Mouse (Mus musculus): Measurements from ENCODE around the gene Macf1. TPM values are rescaled to one million over a fixed set of nuclear protein-coding genes. Genes with fewer than 3 reads are reported as not detected.
A peak's percentile ranks its signal among the peaks of the same experiment; 100 is the strongest.

The Macf1 gene
- polyA plus RNA-seq, 1 experiment = 88.5 TPM

DNA sequence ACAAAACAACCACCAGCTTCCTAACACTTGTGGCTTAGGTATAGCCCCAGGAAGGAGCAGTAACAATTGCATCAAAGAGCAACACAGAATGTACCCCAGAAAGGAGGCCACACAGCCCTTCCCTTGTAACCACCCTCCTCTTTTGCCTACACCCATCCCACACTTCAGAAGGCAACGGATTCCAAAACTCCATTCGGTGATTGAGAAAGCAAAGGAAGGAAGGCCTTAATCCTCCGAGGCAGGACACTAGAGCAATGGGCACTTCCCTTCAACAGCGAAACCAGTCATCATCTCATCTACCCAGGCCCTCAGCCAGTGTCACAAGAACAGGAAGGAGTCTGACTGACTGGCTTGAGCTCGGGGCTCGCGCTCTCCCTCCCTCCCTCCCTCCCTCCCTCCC lies 112.3 kb downstream of the Macf1 start:
- no peaks in the 10 kb centered on the region for H3K36me3 ChIP-seq (ENCODE audit: control insufficient read depth, insufficient read depth)
- H3K4me3 ChIP-seq = peak overlapping the region; percentile 37
- no peak overlapping the region for H3ac ChIP-seq (ENCODE audit: control insufficient read depth, insufficient read length)
- peak overlapping the region; percentile 86 for H3K4me2 ChIP-seq (ENCODE audit: low read depth)
- no peaks in the 10 kb centered on the region for H3K27me3 ChIP-seq (ENCODE audit: control insufficient read depth, insufficient read depth, insufficient read length)
- TF ChIP-seq POLR2AphosphoS2 (IDR thresholded peaks at IDR 0.05; ENCODE audit: insufficient read length, low read depth) = peak; percentile 62
- TF ChIP-seq POLR2A (IDR thresholded peaks at IDR 0.05; ENCODE audit: insufficient read length, low read depth) = peak; percentile 61
- no peak for TF ChIP-seq MYOG (IDR thresholded peaks at IDR 0.05; ENCODE audit: control insufficient read depth in 1 of 3, insufficient read depth in 1 of 3, insufficient read length in 2 of 3, low read depth in 2 of 3)
- TF ChIP-seq SRF (IDR thresholded peaks at IDR 0.05; ENCODE audit: control insufficient read depth, insufficient read length, low read depth) = no peak
- peaks cover 81% of the 10 kb centered on the region for H3K79me2 ChIP-seq (ENCODE audit: control insufficient read depth, insufficient read depth)

DNA sequence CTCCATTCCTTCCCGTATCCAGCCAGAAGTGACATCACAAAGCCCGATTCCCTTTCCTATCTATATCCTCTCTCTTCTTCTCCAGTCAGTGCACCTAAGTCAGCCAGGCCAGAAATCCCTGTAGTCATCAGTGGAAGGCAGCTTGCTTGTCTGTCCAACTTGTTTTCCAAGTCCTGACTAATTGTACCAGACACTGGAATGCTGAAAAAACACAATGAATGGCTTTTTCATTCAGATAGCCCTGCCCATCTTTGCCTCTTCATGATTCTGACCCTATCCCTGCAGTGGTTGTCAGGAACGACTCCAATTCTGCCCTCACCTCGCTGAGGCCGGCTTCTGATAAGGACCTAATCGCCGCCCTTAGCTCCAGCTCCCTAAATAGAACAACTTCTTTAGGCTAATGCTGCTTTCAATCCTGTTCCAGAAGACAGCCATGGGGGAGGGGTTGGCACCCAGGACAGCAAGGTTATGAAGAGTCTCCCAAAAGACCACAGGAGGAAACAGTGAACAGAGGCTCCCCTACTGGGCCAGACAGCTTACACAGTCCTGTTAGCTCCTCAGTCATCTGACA lies 118.8 kb downstream of the Macf1 start:
- H3K4me2 ChIP-seq (ENCODE audit: low read depth) = peak overlapping the region; percentile 50
- H3K4me3 ChIP-seq = no peak overlapping the region
- no peaks in the 10 kb centered on the region for H3K27me3 ChIP-seq (ENCODE audit: control insufficient read depth, insufficient read depth, insufficient read length)
- no peak overlapping the region for H3ac ChIP-seq (ENCODE audit: control insufficient read depth, insufficient read length)
- H3K36me3 ChIP-seq (ENCODE audit: control insufficient read depth, insufficient read depth) = no peaks in the 10 kb centered on the region
- H3K79me2 ChIP-seq (ENCODE audit: control insufficient read depth, insufficient read depth) = peaks cover 83% of the 10 kb centered on the region
- no peak for TF ChIP-seq TCF12 (IDR thresholded peaks at IDR 0.05; ENCODE audit: insufficient read depth, poor library complexity, severe bottlenecking)
- TF ChIP-seq USF1 (IDR thresholded peaks at IDR 0.05; ENCODE audit: low read depth) = no peak
- no peak for TF ChIP-seq TCF3 (IDR thresholded peaks at IDR 0.05; ENCODE audit: insufficient read length, low read depth)
- no peak for TF ChIP-seq MYOG (IDR thresholded peaks at IDR 0.05; ENCODE audit: control insufficient read depth in 1 of 3, insufficient read depth in 1 of 3, insufficient read length in 2 of 3, low read depth in 2 of 3)
- TF ChIP-seq POLR2AphosphoS2 (IDR thresholded peaks at IDR 0.05; ENCODE audit: insufficient read length, low read depth) = no peak
- TF ChIP-seq POLR2A (IDR thresholded peaks at IDR 0.05; ENCODE audit: insufficient read length, low read depth) = no peak
- no peak for TF ChIP-seq E2F4 (IDR thresholded peaks at IDR 0.05; ENCODE audit: insufficient read depth)
- TF ChIP-seq MYOD1 (IDR thresholded peaks at IDR 0.05; ENCODE audit: control insufficient read depth in 1 of 3, insufficient read length in 2 of 3, low read depth in 2 of 3) = no peak
- no peak for TF ChIP-seq MAX (IDR thresholded peaks at IDR 0.05; ENCODE audit: low read depth)
- TF ChIP-seq REST (IDR thresholded peaks at IDR 0.05; ENCODE audit: insufficient read depth, insufficient read length) = no peak
- TF ChIP-seq CEBPB (IDR thresholded peaks at IDR 0.05; ENCODE audit: insufficient read depth, poor library complexity, severe bottlenecking) = no peak
- no peak for TF ChIP-seq SRF (IDR thresholded peaks at IDR 0.05; ENCODE audit: control insufficient read depth, insufficient read length, low read depth)

DNA sequence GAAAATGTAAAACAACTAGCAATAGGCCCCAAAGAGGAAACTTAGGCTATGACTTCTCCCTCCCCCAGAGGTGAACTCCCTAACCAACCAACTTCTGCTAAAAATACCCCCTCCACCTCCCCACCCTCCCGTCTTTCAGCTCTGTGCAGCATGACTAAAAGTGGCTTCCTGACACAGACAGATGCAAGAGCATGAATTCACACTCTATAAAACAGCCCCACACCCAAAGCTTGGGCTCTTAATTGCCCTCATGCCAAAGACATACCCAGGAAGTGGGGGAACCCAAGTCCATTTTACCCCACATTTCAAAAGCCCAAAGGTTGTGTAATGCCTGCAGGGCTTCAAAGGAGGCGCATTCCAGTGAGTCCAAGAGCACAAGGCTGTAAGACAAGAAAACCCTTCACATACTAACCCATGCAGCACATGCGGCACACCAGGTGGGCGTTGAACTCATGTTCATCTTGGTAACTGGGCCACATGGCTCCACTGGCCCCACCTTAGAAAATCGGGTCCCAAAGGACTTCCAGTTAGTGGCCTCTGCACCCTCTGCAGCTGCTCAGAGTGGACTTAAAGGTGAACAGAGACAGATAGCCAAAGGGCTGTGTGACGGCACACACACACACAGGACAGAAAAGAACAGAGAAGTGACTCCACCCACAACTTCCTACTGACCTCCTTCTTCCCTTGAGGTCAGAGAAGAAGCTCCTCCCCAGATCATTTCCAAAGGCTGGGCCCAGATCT lies 119.9 kb downstream of the Macf1 start:
- peak overlapping the region; percentile 50 for H3K4me2 ChIP-seq (ENCODE audit: low read depth)
- H3K27me3 ChIP-seq (ENCODE audit: control insufficient read depth, insufficient read depth, insufficient read length) = no peaks in the 10 kb centered on the region
- no peak overlapping the region for H3ac ChIP-seq (ENCODE audit: control insufficient read depth, insufficient read length)
- no peak overlapping the region for H3K4me3 ChIP-seq
- H3K79me2 ChIP-seq (ENCODE audit: control insufficient read depth, insufficient read depth) = peaks cover 83% of the 10 kb centered on the region
- TF ChIP-seq TCF3 (IDR thresholded peaks at IDR 0.05; ENCODE audit: insufficient read length, low read depth) (no peak), REST (IDR thresholded peaks at IDR 0.05; ENCODE audit: insufficient read depth, insufficient read length) (no peak), POLR2AphosphoS2 (IDR thresholded peaks at IDR 0.05; ENCODE audit: insufficient read length, low read depth) (no peak), MYOD1 (IDR thresholded peaks at IDR 0.05; ENCODE audit: control insufficient read depth in 1 of 3, insufficient read length in 2 of 3, low read depth in 2 of 3) (peak in 1 of 3 experiments; percentile 62), USF1 (IDR thresholded peaks at IDR 0.05; ENCODE audit: low read depth) (no peak), SRF (IDR thresholded peaks at IDR 0.05; ENCODE audit: control insufficient read depth, insufficient read length, low read depth) (no peak), TCF12 (IDR thresholded peaks at IDR 0.05; ENCODE audit: insufficient read depth, poor library complexity, severe bottlenecking) (no peak), E2F4 (IDR thresholded peaks at IDR 0.05; ENCODE audit: insufficient read depth) (no peak), MYOG (IDR thresholded peaks at IDR 0.05; ENCODE audit: control insufficient read depth in 1 of 3, insufficient read depth in 1 of 3, insufficient read length in 2 of 3, low read depth in 2 of 3) (peak in 2 of 3 experiments; percentile 8 to 48), POLR2A (IDR thresholded peaks at IDR 0.05; ENCODE audit: insufficient read length, low read depth) (no peak), CEBPB (IDR thresholded peaks at IDR 0.05; ENCODE audit: insufficient read depth, poor library complexity, severe bottlenecking) (peak; percentile 72), MAX (IDR thresholded peaks at IDR 0.05; ENCODE audit: low read depth) (no peak)
- no peaks in the 10 kb centered on the region for H3K36me3 ChIP-seq (ENCODE audit: control insufficient read depth, insufficient read depth)

GRCm38 (mm10) chr4:123562177-123562815 lies 121.9 kb downstream of the Macf1 start:
- H3K36me3 ChIP-seq (ENCODE audit: control insufficient read depth, insufficient read depth) = no peaks in the 10 kb centered on the region
- H3K79me2 ChIP-seq (ENCODE audit: control insufficient read depth, insufficient read depth) = peaks cover 80% of the 10 kb centered on the region
- H3K27me3 ChIP-seq (ENCODE audit: control insufficient read depth, insufficient read depth, insufficient read length) = no peaks in the 10 kb centered on the region
- peak overlapping the region; percentile 4 for H3K4me2 ChIP-seq (ENCODE audit: low read depth)
- H3ac ChIP-seq (ENCODE audit: control insufficient read depth, insufficient read length) = no peak overlapping the region
- TF ChIP-seq USF1 (IDR thresholded peaks at IDR 0.05; ENCODE audit: low read depth) (no peak), CEBPB (IDR thresholded peaks at IDR 0.05; ENCODE audit: insufficient read depth, poor library complexity, severe bottlenecking) (no peak), POLR2A (IDR thresholded peaks at IDR 0.05; ENCODE audit: insufficient read length, low read depth) (no peak), MYOG (IDR thresholded peaks at IDR 0.05; ENCODE audit: control insufficient read depth in 1 of 3, insufficient read depth in 1 of 3, insufficient read length in 2 of 3, low read depth in 2 of 3) (no peak), TCF3 (IDR thresholded peaks at IDR 0.05; ENCODE audit: insufficient read length, low read depth) (no peak), SRF (IDR thresholded peaks at IDR 0.05; ENCODE audit: control insufficient read depth, insufficient read length, low read depth) (no peak), E2F4 (IDR thresholded peaks at IDR 0.05; ENCODE audit: insufficient read depth) (no peak)
- no peak overlapping the region for H3K4me3 ChIP-seq
